Mouse (Mus musculus): ENCODE measurements around the gene Vmn2r69.

The Vmn2r69 gene

GRCm38 (mm10) chr7:85415820-85416219 is at the start of gene Vmn2r69:
Gene Vmn2r69 (minus strand): TSS chr7:85415920.
- no peak for DNase-seq (ENCODE audit: extremely low spot score, low spot score)
